Mouse (Mus musculus) ES-E14 (cell line): ENCODE results near the gene Slc12a5.

ENCODE experiments used
- HCFC1 ChIP-seq: IDR thresholded peaks from 2 replicates; pipeline ENCODE4 v1.6.1; 2012; ENCODE audit warnings: low read length, inconsistent platforms, borderline replicate concordance; ENCODE audit not compliant: insufficient read depth
- MAFK ChIP-seq: IDR thresholded peaks from 2 replicates; pipeline ENCODE4 v1.6.1; 2014; ENCODE audit warnings: mild to moderate bottlenecking, low read depth, low read length, inconsistent platforms; ENCODE audit not compliant: insufficient read depth
- ZC3H11A ChIP-seq: IDR thresholded peaks from 2 replicates; pipeline ENCODE4 v1.6.1; 2012; ENCODE audit warnings: low read depth, mild to moderate bottlenecking, inconsistent platforms, low read length, borderline replicate concordance

GRCm38 (mm10) chr2:165014935-165015334 lies 54.3 kb downstream of the Slc12a5 start:
- TF ChIP-seq MAFK, result no peak
- no peak for TF ChIP-seq HCFC1
- no peak for TF ChIP-seq ZC3H11A
